Mouse (Mus musculus): ENCODE measurements around the gene Vdr. TPM values are rescaled to one million over a fixed set of nuclear protein-coding genes. Genes with fewer than 3 reads are reported as not detected.

The Vdr gene
- polyA plus RNA-seq, 1 experiment from 2014 or later, result 6.5 TPM

DNA sequence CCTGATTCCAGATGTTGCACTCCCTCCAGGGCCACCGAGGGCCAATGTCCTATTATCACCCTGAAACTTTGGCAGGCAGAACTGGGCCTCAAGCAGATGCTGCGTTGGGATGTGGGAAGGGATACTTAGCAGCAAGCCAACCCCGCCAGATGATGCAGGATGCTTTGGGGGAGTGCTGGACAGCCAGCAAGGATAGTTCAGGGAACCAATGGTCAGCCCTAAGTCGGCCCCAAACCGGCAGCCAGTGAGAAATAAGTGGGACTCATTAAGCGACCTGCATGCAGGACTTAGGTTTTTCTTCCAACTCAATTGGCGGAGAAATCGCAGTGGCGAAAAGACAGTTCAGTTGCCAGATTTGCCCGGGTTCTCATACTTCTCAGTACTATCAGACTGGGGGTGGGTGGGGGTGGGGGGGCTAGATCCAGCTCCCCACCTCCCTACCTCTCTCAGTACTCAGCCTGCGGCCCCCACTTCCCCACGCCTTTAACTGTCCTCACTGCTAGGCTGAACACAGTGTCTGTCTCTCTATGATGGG lies 80.1 kb downstream of the Vdr start:
- ATAC-seq, result no peak
- 40% methylated on average over 12 of the region's 12 CpGs for WGBS
- no peaks in the 10 kb centered on the region for H3K27me3 ChIP-seq (replicated peaks; ENCODE audit: control insufficient read depth, insufficient read depth, low read length)
- no peak for TF ChIP-seq CTCF (IDR thresholded peaks at IDR 0.05; ENCODE audit: low read depth)
- no peaks in the 10 kb centered on the region for H3K9me3 ChIP-seq (ENCODE audit: control insufficient read depth)
- H3K27ac ChIP-seq (ENCODE audit: low read depth, low read length), result peak overlapping the region; percentile 91
- peak overlapping the region; percentile 89 for H3K9ac ChIP-seq (ENCODE audit: low read depth, low read length)
- H3K36me3 ChIP-seq (ENCODE audit: control insufficient read depth, insufficient read depth), result no peaks in the 10 kb centered on the region
- H3K4me2 ChIP-seq (replicated peaks; ENCODE audit: low read depth), result peak overlapping the region; percentile 91
- H3K4me1 ChIP-seq (replicated peaks; ENCODE audit: control insufficient read depth, insufficient read depth, low read length), result no peaks in the 10 kb centered on the region
- H3K4me3 ChIP-seq (ENCODE audit: low read depth, low read length), result peak overlapping the region; percentile 83

DNA sequence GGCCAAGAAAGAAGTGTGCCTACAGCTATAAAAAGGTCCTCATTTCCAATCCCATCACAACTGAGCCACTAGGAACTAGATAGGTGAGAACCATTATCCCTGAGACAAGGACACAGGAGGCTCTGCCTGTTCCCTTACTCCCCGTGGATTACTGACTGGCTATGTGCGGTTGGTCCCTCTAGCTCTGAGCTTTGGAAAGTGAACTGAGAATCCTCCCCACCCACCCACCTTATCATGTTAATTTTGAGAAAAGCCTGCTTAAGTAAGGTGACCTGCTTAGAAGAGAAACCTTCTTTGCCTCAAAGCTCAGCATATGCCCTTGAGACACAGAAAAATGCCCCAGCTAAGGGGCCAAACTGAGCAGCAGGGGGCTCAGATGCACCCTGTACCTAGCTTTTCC lies 81.0 kb downstream of the Vdr start:
- H3K9ac ChIP-seq (ENCODE audit: low read depth, low read length), result no peak overlapping the region
- WGBS, result 77% methylated on average over 2 of the region's 2 CpGs
- no peak for ATAC-seq
- H3K9me3 ChIP-seq (ENCODE audit: control insufficient read depth), result no peaks in the 10 kb centered on the region
- H3K4me2 ChIP-seq (replicated peaks; ENCODE audit: low read depth), result peak overlapping the region; percentile 91
- H3K4me3 ChIP-seq (ENCODE audit: low read depth, low read length), result peak overlapping the region; percentile 83
- H3K27me3 ChIP-seq (replicated peaks; ENCODE audit: control insufficient read depth, insufficient read depth, low read length), result no peaks in the 10 kb centered on the region
- no peaks in the 10 kb centered on the region for H3K36me3 ChIP-seq (ENCODE audit: control insufficient read depth, insufficient read depth)
- H3K4me1 ChIP-seq (replicated peaks; ENCODE audit: control insufficient read depth, insufficient read depth, low read length), result no peaks in the 10 kb centered on the region
- TF ChIP-seq CTCF (IDR thresholded peaks at IDR 0.05; ENCODE audit: low read depth), result no peak
- H3K27ac ChIP-seq (ENCODE audit: low read depth, low read length), result peak overlapping the region; percentile 42; the same call in 1 of the 2 replicates

DNA sequence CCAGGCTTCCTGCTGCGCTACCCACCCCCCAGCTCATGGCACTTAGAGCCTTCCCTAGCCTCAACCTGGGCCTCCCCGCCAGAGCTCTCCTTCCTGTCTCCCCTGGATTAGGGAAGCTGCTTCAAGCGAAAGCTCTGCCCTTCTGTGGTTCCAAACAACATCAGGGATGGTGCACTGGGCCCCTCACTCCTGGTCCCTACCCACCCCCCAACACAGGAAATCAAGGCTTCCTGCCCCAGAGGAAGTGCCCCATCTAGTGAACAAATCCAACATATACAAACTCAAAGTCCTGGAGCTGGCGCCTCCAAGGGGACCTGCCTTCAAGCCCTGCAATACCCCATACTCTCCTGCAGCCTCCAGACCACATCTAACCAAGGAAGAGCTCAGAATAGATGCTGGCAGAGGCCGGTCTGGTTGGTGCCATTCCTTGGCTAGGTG lies 81.5 kb downstream of the Vdr start:
- 68% methylated on average over 5 of the region's 5 CpGs for WGBS
- no peak for ATAC-seq
- H3K4me3 ChIP-seq (ENCODE audit: low read depth, low read length), result no peak overlapping the region

DNA sequence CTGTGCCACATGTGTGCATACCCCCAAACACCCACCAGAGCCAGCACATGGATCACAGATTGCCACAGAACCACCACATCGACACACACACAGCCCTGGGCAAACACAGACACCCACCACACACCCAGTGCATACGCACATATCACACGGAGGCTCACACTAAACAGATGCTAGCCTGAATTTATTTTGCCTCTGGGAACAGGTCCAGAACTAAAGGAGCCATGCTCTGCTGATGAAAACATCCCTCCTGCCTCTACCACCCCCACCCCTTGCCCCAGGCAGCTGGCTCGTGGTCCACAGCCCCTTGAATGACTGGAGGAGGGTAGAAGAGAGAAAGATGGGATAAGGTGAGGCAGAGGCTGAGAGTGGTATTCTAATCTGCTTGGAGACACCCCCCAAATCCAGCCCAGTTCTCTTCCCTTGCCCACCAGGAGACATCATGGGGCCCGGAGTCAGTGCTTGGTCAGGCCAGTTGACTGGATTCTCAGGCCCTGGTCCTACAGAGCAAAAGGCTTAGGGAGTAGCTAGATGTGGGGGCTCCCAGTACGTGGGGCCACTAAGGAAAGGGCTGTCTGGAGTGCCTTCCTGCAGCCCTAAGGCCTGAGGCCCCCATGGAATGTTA lies 82.1 kb downstream of the Vdr start:
- no peak overlapping the region for H3K9ac ChIP-seq (ENCODE audit: low read depth, low read length)
- 55% methylated on average over 6 of the region's 6 CpGs for WGBS
- no peaks in the 10 kb centered on the region for H3K9me3 ChIP-seq (ENCODE audit: control insufficient read depth)
- peak overlapping the region; percentile 42; the same call in 1 of the 2 replicates for H3K27ac ChIP-seq (ENCODE audit: low read depth, low read length)
- H3K27me3 ChIP-seq (replicated peaks; ENCODE audit: control insufficient read depth, insufficient read depth, low read length), result no peaks in the 10 kb centered on the region
- H3K4me1 ChIP-seq (replicated peaks; ENCODE audit: control insufficient read depth, insufficient read depth, low read length), result no peaks in the 10 kb centered on the region
- no peak for TF ChIP-seq CTCF (IDR thresholded peaks at IDR 0.05; ENCODE audit: low read depth)
- H3K4me3 ChIP-seq (ENCODE audit: low read depth, low read length), result no peak overlapping the region
- H3K4me2 ChIP-seq (replicated peaks; ENCODE audit: low read depth), result peak overlapping the region; percentile 30; the same call in 1 of the 2 replicates
- H3K36me3 ChIP-seq (ENCODE audit: control insufficient read depth, insufficient read depth), result no peaks in the 10 kb centered on the region
- ATAC-seq, result no peak

More for the DNA sequence above, 81.5 kb downstream of the Vdr start:
- Histone ChIP-seq H3K4me1 (replicated peaks; ENCODE audit: control insufficient read depth, insufficient read depth, low read length) (no peaks in the 10 kb centered on the region), H3K9ac (ENCODE audit: low read depth, low read length) (0 out of 2 replicates have a peak overlapping the region, but pooled peaks have one; percentile 3), H3K36me3 (ENCODE audit: control insufficient read depth, insufficient read depth) (no peaks in the 10 kb centered on the region), H3K4me2 (replicated peaks; ENCODE audit: low read depth) (peak overlapping the region; percentile 91), H3K9me3 (ENCODE audit: control insufficient read depth) (no peaks in the 10 kb centered on the region), H3K27ac (ENCODE audit: low read depth, low read length) (peak overlapping the region; percentile 42), H3K27me3 (replicated peaks; ENCODE audit: control insufficient read depth, insufficient read depth, low read length) (no peaks in the 10 kb centered on the region)
- peak; percentile 50 for TF ChIP-seq CTCF (IDR thresholded peaks at IDR 0.05; ENCODE audit: low read depth)

DNA sequence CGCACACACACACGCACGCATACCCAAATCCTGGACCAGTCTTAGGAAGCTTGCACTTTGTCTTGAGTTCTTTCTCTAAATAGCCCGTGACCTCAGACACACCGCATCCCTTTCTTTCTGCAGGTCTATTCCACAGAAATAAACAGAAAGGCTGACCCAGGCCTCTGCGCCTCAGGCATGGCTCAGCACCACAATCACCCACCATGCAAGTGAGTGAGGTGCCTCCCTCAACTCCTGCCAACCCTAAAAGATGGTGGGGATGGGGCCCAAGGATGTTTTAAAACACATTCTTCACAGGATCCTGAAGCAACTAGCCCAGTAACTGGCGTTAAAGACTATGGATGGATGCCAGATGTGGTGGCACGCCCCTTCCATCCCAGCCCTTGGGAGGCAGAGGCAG lies 83.0 kb downstream of the Vdr start:
- H3K4me3 ChIP-seq (ENCODE audit: low read depth, low read length), result no peak overlapping the region
- no peaks in the 10 kb centered on the region for H3K36me3 ChIP-seq (ENCODE audit: control insufficient read depth, insufficient read depth)
- no peak for ATAC-seq
- no peak overlapping the region for H3K27ac ChIP-seq (ENCODE audit: low read depth, low read length)
- no peak overlapping the region for H3K4me2 ChIP-seq (replicated peaks; ENCODE audit: low read depth)
- no peaks in the 10 kb centered on the region for H3K27me3 ChIP-seq (replicated peaks; ENCODE audit: control insufficient read depth, insufficient read depth, low read length)
- H3K9ac ChIP-seq (ENCODE audit: low read depth, low read length), result no peak overlapping the region
- 84% methylated on average over 8 of the region's 8 CpGs for WGBS
- H3K9me3 ChIP-seq (ENCODE audit: control insufficient read depth), result no peaks in the 10 kb centered on the region
- TF ChIP-seq CTCF (IDR thresholded peaks at IDR 0.05; ENCODE audit: low read depth), result no peak
- no peaks in the 10 kb centered on the region for H3K4me1 ChIP-seq (replicated peaks; ENCODE audit: control insufficient read depth, insufficient read depth, low read length)

DNA sequence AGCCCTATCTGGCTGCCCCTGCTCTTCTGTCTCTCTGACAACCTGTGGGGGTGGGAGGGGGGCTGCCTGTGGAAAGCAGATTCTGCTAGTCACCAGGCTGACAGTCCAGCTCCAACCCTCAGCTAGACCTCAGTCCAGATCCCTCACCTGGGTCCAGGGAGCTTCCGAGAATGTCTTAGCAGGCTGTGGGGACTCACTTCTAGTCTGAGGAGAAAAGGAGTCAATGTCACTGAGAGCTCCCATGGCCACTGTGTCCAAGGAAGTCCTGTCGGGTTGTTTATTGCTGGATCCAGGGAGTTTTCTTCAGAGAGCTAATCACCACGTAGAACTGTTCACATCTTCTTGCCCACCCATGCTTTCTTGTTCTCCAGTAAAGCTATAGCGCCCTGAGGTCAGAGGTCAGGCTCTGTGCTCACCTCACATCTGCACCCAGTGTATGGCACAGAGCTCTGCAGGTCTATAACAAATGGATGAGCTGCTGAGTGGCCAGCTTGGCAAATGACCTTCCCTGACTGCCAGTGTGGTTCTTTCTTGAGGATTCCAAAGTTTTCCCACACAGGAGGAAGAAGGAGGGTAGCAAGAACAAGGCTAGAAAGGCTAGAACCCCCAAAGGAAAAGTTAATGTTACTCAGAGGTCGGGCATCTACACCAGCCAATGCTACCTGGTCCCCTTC lies 83.7 kb downstream of the Vdr start:
- H3K9ac ChIP-seq (ENCODE audit: low read depth, low read length), result no peak overlapping the region
- no peak overlapping the region for H3K27ac ChIP-seq (ENCODE audit: low read depth, low read length)
- no peaks in the 10 kb centered on the region for H3K9me3 ChIP-seq (ENCODE audit: control insufficient read depth)
- H3K4me1 ChIP-seq (replicated peaks; ENCODE audit: control insufficient read depth, insufficient read depth, low read length), result no peaks in the 10 kb centered on the region
- no peaks in the 10 kb centered on the region for H3K36me3 ChIP-seq (ENCODE audit: control insufficient read depth, insufficient read depth)
- H3K4me2 ChIP-seq (replicated peaks; ENCODE audit: low read depth), result no peak overlapping the region
- H3K27me3 ChIP-seq (replicated peaks; ENCODE audit: control insufficient read depth, insufficient read depth, low read length), result no peaks in the 10 kb centered on the region
- ATAC-seq, result no peak
- WGBS, result 68% methylated on average over 5 of the region's 5 CpGs
- no peak overlapping the region for H3K4me3 ChIP-seq (ENCODE audit: low read depth, low read length)
- TF ChIP-seq CTCF (IDR thresholded peaks at IDR 0.05; ENCODE audit: low read depth), result no peak

All from intestine, postnatal 0 days (tissue).